8 mouse cellular contexts compared by ENCODE assay signal in genomic region chr10:75859107-75859746, GRCm38 (mm10). TPM values are rescaled to one million over a fixed set of nuclear protein-coding genes. Genes with fewer than 3 reads are reported as not detected.
A peak's percentile ranks its signal among the peaks of the same experiment; 100 is the strongest.
DNase-seq lines count a peak whose midpoint lies in the region; ATAC-seq lines count a peak whose summit lies in the region.

No protein-coding gene starts in this region.

- peaks cover 14% of the 10 kb centered on the region for H3K36me3 ChIP-seq in heart, embryonic 16.5 days (ENCODE audit: control insufficient read depth, insufficient read depth)
- H3K36me3 ChIP-seq in limb, embryonic 13.5 days = peaks cover 21% of the 10 kb centered on the region
- H3K36me3 ChIP-seq in midbrain, embryonic 16.5 days (ENCODE audit: control insufficient read depth, insufficient read depth, low read length) = peaks cover 2% of the 10 kb centered on the region; the same call in 1 of the 2 replicates

- ATAC-seq in heart, embryonic 16.5 days (replicated peaks; ENCODE audit: extremely low read depth, insufficient read depth, low FRiP score) = peak; percentile 47
- peak; percentile 71 for ATAC-seq in limb, embryonic 13.5 days (ENCODE audit: low FRiP score, low read depth)
- peak; percentile 82 for ATAC-seq in midbrain, embryonic 16.5 days

- H3K27ac ChIP-seq in heart, embryonic 16.5 days (ENCODE audit: low read length) = peak overlapping the region; percentile 93
- peak overlapping the region; percentile 95 for H3K27ac ChIP-seq in limb, embryonic 13.5 days
- H3K27ac ChIP-seq in midbrain, embryonic 16.5 days (ENCODE audit: low read length) = peak overlapping the region; percentile 90

- DNase-seq in cerebellum, adult 11 months = peak; percentile 44
- DNase-seq in cerebellum, adult 8-10 months = no peak
- peak; percentile 57 for DNase-seq in CD4-positive, CD25-positive, alpha-beta regulatory T cell, adult 2 months (ENCODE audit: low read depth, low spot score)
- DNase-seq in cerebellum, postnatal 36 days = peak; percentile 31 to 36
- no peak for DNase-seq in urinary bladder, adult 18-20 months (ENCODE audit: low spot score in 2 of 2)

- peak overlapping the region; percentile 83 for H3K4me2 ChIP-seq in heart, embryonic 16.5 days (ENCODE audit: low read depth, low read length)
- peak overlapping the region; percentile 85 for H3K4me2 ChIP-seq in limb, embryonic 13.5 days (replicated peaks)
- H3K4me2 ChIP-seq in midbrain, embryonic 16.5 days (ENCODE audit: low read length) = peak overlapping the region; percentile 86

- H3K9me3 ChIP-seq in heart, embryonic 16.5 days (replicated peaks; ENCODE audit: control insufficient read depth, low read length) = no peaks in the 10 kb centered on the region
- H3K9me3 ChIP-seq in limb, embryonic 13.5 days = no peaks in the 10 kb centered on the region
- H3K9me3 ChIP-seq in midbrain, embryonic 16.5 days (replicated peaks; ENCODE audit: control insufficient read depth, low read length, poor library complexity, severe bottlenecking) = no peaks in the 10 kb centered on the region

- peaks cover 26% of the 10 kb centered on the region for H3K4me1 ChIP-seq in heart, embryonic 16.5 days (ENCODE audit: control insufficient read depth, insufficient read depth, low read length)
- H3K4me1 ChIP-seq in limb, embryonic 13.5 days = peaks cover 19% of the 10 kb centered on the region
- peaks cover 27% of the 10 kb centered on the region for H3K4me1 ChIP-seq in midbrain, embryonic 16.5 days (ENCODE audit: control insufficient read depth, insufficient read depth, low read length)

- peak overlapping the region; percentile 84 for H3K9ac ChIP-seq in heart, embryonic 16.5 days (ENCODE audit: low read length)
- H3K9ac ChIP-seq in limb, embryonic 13.5 days = peak overlapping the region; percentile 89
- H3K9ac ChIP-seq in midbrain, embryonic 16.5 days (ENCODE audit: low read depth, low read length) = peak overlapping the region; percentile 73

- H3K4me3 ChIP-seq in heart, embryonic 16.5 days (ENCODE audit: low read length) = peak overlapping the region; percentile 61
- H3K4me3 ChIP-seq in limb, embryonic 13.5 days = peak overlapping the region; percentile 78
- peak overlapping the region; percentile 55 for H3K4me3 ChIP-seq in midbrain, embryonic 16.5 days (ENCODE audit: low read depth, low read length)

- 3% methylated on average over 27 of the region's 27 CpGs for WGBS in heart, embryonic 16.5 days
- WGBS in limb, embryonic 13.5 days = 2% methylated on average over 27 of the region's 27 CpGs
- WGBS in midbrain, embryonic 16.5 days = 2% methylated on average over 27 of the region's 27 CpGs

- no peaks in the 10 kb centered on the region for H3K27me3 ChIP-seq in heart, embryonic 16.5 days (ENCODE audit: control insufficient read depth, insufficient read depth, low read length)
- no peaks in the 10 kb centered on the region for H3K27me3 ChIP-seq in limb, embryonic 13.5 days
- no peaks in the 10 kb centered on the region for H3K27me3 ChIP-seq in midbrain, embryonic 16.5 days (ENCODE audit: control insufficient read depth, insufficient read depth, low read depth, low read length)

RNA-seq across cellular contexts. Expression of gene Mif, which starts 0.8 kb away (rescaled TPM):
- polyA plus RNA-seq in heart, embryonic 16.5 days (2015; fragmentation: Nextera tagmentation; extraction: Ambion mirVana) = 1,867 and 2,124 TPM in 2 replicates
- polyA plus RNA-seq in limb, embryonic 13.5 days (2015; fragmentation: Nextera tagmentation; extraction: Ambion mirVana) = 1,677 and 1,740 TPM in 2 replicates
- 1,399 and 1,460 TPM in 2 replicates for polyA plus RNA-seq in midbrain, embryonic 16.5 days (2015; fragmentation: Nextera tagmentation; extraction: Ambion mirVana)

RNA-seq across cellular contexts. Expression of gene Gstt2, which starts 22.0 kb away (rescaled TPM):
- 15.5 and 16.2 TPM in 2 replicates for polyA plus RNA-seq in heart, embryonic 16.5 days (2015; fragmentation: Nextera tagmentation; extraction: Ambion mirVana)
- 12.7 and 13.8 TPM in 2 replicates for polyA plus RNA-seq in limb, embryonic 13.5 days (2015; fragmentation: Nextera tagmentation; extraction: Ambion mirVana)
- polyA plus RNA-seq in midbrain, embryonic 16.5 days (2015; fragmentation: Nextera tagmentation; extraction: Ambion mirVana) = 7.0 TPM in 2 replicates

RNA-seq across cellular contexts. Expression of gene Derl3, which starts 34.0 kb away (rescaled TPM):
- polyA plus RNA-seq in heart, embryonic 16.5 days (2015; fragmentation: Nextera tagmentation; extraction: Ambion mirVana) = 1.2 and 1.6 TPM in 2 replicates
- polyA plus RNA-seq in limb, embryonic 13.5 days (2015; fragmentation: Nextera tagmentation; extraction: Ambion mirVana) = 3.4 and 3.7 TPM in 2 replicates
- 1.1 and 1.4 TPM in 2 replicates for polyA plus RNA-seq in midbrain, embryonic 16.5 days (2015; fragmentation: Nextera tagmentation; extraction: Ambion mirVana)

RNA-seq across cellular contexts. Expression of gene Gstt4, which starts 36.9 kb away (rescaled TPM):
- not detected in 2 replicates for polyA plus RNA-seq in heart, embryonic 16.5 days (2015; fragmentation: Nextera tagmentation; extraction: Ambion mirVana)
- not detected in 2 replicates for polyA plus RNA-seq in limb, embryonic 13.5 days (2015; fragmentation: Nextera tagmentation; extraction: Ambion mirVana)
- not detected in 2 replicates for polyA plus RNA-seq in midbrain, embryonic 16.5 days (2015; fragmentation: Nextera tagmentation; extraction: Ambion mirVana)

Comparison
In these comparisons a context has a peak if more than half of its experiments do, and no peak if none do; other contexts are left out.
1. DNase-seq: peak in cerebellum, adult 11 months (single experiment), CD4-positive, CD25-positive, alpha-beta regulatory T cell, adult 2 months (single experiment) and cerebellum, postnatal 36 days (2 of 2); none in cerebellum, adult 8-10 months (single experiment) and urinary bladder, adult 18-20 months (0 of 2).
2. Peak in every context shown above with its lines, with median percentiles within 50 percentile points of each other: ATAC-seq, H3K27ac ChIP-seq, H3K4me2 ChIP-seq, H3K4me3 ChIP-seq and H3K9ac ChIP-seq.